Mouse (Mus musculus): ENCODE results near the gene Shpk. TPM values are rescaled to one million over a fixed set of nuclear protein-coding genes. Genes with fewer than 3 reads are reported as not detected.
A peak's percentile ranks its signal among the peaks of the same experiment; 100 is the strongest.

Shpk gene
- polyA plus RNA-seq, 1 experiment from 2014 or later: 1.1 TPM

DNA sequence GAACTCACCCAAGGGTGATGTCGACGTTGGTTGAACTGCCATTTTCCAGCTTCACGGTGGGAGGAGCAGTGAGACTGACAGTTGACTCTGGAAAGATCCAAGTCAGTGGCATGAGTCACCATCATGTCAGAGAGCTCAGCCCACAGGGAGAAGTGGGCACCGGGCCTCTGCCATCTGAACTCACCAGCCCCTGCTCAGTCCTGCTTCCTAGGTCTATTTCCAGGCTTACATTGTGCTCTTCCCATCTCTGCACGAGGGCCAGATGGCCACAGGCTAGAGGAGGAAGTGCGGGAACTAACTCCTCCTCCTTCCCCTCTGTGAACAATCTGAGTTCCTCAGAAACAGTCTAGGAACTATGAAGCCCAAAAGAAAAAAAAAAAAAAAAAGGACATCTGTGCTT, 6.2 kb upstream of the Shpk start:
- Histone ChIP-seq H3K4me3 (ENCODE audit: low read depth, low read length) (no peak overlapping the region), H3K27ac (ENCODE audit: low read depth, low read length) (no peak overlapping the region), H3K4me1 (ENCODE audit: control insufficient read depth, insufficient read depth, low read length) (no peaks in the 10 kb centered on the region; the same call in 1 of the 2 replicates), H3K9me3 (ENCODE audit: control insufficient read depth, low read length) (no peaks in the 10 kb centered on the region), H3K4me2 (no peak overlapping the region), H3K36me3 (ENCODE audit: control insufficient read depth, insufficient read depth, low read length) (peaks cover 3% of the 10 kb centered on the region; the same call in 1 of the 2 replicates), H3K9ac (ENCODE audit: low read length) (no peak overlapping the region), H3K27me3 (ENCODE audit: control insufficient read depth, insufficient read depth, low read length) (no peaks in the 10 kb centered on the region)
- no peak for DNase-seq (ENCODE audit: low spot score, missing footprints)
- WGBS: 76% methylated on average over 6 of the region's 6 CpGs
- ATAC-seq (ENCODE audit: low FRiP score): no peak

DNA sequence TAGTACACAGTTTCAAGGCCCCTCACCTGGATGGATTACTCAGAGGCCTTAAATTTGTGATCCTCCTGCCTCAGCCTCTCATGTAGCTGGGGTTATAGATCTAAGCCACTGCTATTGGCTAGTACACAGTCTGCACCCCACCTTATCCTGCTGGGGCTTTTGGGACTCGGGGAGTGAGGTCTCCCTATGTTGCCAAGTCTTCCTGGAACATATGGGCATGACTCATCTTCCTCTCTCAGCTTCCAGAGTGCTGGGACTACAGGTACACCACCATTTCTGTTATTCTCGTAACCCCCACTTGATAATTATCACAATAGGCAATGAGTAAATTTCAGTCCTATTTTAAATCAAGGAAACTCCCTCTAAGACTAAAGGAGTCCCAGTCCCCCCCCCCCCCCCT, 4.8 kb upstream of the Shpk start:
- Histone ChIP-seq H3K27me3 (ENCODE audit: control insufficient read depth, insufficient read depth, low read length) (no peaks in the 10 kb centered on the region), H3K9me3 (ENCODE audit: control insufficient read depth, low read length) (no peaks in the 10 kb centered on the region), H3K27ac (ENCODE audit: low read depth, low read length) (no peak overlapping the region), H3K4me2 (no peak overlapping the region), H3K4me1 (ENCODE audit: control insufficient read depth, insufficient read depth, low read length) (peaks cover 3% of the 10 kb centered on the region; the same call in 1 of the 2 replicates), H3K4me3 (ENCODE audit: low read depth, low read length) (no peak overlapping the region), H3K9ac (ENCODE audit: low read length) (no peak overlapping the region), H3K36me3 (ENCODE audit: control insufficient read depth, insufficient read depth, low read length) (peaks cover 3% of the 10 kb centered on the region; the same call in 1 of the 2 replicates)
- ATAC-seq (ENCODE audit: low FRiP score) (no peak), DNase-seq (ENCODE audit: low spot score, missing footprints) (no peak)
- WGBS: 75% methylated on average over 2 of the region's 2 CpGs

DNA sequence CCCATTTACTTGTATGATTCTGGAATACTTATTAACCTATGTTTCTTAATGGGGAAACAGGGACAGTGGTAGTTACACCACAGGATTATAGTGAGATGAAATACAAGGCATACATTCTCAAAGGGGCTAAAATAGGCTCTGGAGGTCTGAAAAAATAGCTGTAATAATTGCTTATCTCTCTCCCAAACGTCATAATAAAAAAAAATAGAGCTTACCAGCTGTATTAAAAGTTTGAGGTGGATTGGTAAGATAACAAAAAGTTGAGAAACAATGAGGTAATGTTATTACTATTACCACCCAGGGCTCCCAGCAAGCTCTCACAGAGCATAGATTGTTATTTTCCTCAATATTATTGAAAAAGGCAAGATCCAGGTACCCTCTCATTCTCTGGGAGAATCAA, 1.1 kb upstream of the Shpk start:
- Histone ChIP-seq H3K4me3 (ENCODE audit: low read depth, low read length) (peak overlapping the region; percentile 52), H3K9ac (ENCODE audit: low read length) (peak overlapping the region; percentile 75), H3K27ac (ENCODE audit: low read depth, low read length) (no peak overlapping the region), H3K27me3 (ENCODE audit: control insufficient read depth, insufficient read depth, low read length) (no peaks in the 10 kb centered on the region), H3K9me3 (ENCODE audit: control insufficient read depth, low read length) (no peaks in the 10 kb centered on the region), H3K36me3 (ENCODE audit: control insufficient read depth, insufficient read depth, low read length) (no peaks in the 10 kb centered on the region; the same call in 1 of the 2 replicates), H3K4me1 (ENCODE audit: control insufficient read depth, insufficient read depth, low read length) (peaks cover 6% of the 10 kb centered on the region; the same call in 1 of the 2 replicates), H3K4me2 (peak overlapping the region; percentile 66)
- 3% methylated on average over 1 of the region's 1 CpGs for WGBS
- ATAC-seq (ENCODE audit: low FRiP score) (no peak), DNase-seq (ENCODE audit: low spot score, missing footprints) (no peak)

DNA sequence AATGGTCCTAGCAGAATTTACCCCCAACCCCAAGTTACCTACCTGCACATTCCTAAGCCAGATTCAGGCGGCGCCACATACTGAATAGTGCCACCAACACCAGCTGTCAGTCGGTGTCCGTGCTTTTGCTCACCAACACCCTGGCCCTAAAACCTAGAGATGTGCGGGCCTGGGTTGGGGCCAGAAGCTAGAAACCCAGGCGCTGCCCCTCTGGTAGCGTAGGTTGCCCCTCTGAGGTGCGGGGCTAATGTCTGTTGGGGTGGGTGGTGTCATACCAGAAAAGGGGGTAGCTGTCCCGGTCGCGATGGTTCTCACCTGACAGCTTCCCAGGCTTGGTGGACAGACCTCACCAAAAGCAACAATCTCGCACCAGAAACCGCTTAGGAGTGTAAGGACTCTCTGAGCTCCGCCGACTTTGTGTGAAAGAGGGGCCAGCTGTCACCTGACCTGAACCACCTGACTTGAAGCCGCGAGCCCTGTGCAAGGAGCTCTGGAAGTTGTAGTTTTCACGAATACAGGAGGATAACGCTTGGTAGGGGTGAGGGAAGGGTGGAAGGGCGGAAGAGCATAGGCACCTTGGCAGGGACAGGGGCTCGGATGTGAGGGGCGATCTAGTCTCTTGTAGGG, 544 bp upstream of the Shpk start, which contains the start of gene Ctns:
Ctns (minus strand) TSS at position 440 of the 627 bp plus-strand sequence.
- WGBS: 2% methylated on average over 22 of the region's 22 CpGs
- Histone ChIP-seq H3K4me2 (peak within 1 kb of the TSS; percentile 66), H3K4me1 (ENCODE audit: control insufficient read depth, insufficient read depth, low read length) (peaks cover 6% of the 10 kb centered on the region; the same call in 1 of the 2 replicates), H3K9me3 (ENCODE audit: control insufficient read depth, low read length) (no peaks in the 10 kb centered on the region), H3K27ac (ENCODE audit: low read depth, low read length) (no peak within 1 kb of the TSS), H3K27me3 (ENCODE audit: control insufficient read depth, insufficient read depth, low read length) (no peaks in the 10 kb centered on the region), H3K36me3 (ENCODE audit: control insufficient read depth, insufficient read depth, low read length) (no peaks in the 10 kb centered on the region; the same call in 1 of the 2 replicates), H3K9ac (ENCODE audit: low read length) (peak within 1 kb of the TSS; percentile 75), H3K4me3 (ENCODE audit: low read depth, low read length) (peak within 1 kb of the TSS; percentile 52)
- ATAC-seq (ENCODE audit: low FRiP score) (peak; percentile 94), DNase-seq (ENCODE audit: low spot score, missing footprints) (peak; percentile 99)

DNA sequence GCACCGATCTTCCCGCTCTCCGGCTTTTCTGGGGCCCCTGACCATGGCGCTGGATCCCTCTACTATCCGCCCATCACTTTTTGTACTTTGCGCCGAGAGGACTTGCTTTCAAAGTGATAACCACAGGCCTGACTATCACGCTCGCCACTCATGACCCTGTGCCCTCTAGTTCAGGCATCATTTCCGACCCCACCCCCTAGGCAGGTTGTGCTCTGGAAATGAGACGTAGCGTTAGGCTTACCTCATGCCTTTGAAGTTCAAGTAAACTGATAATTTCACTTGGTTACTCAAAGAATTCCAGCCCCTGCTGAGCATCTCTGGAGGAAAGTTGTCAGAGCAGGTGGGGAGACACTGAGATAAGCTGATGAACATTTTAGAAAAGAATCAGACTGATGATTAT, 619 bp downstream of the Shpk start:
- peak overlapping the region; percentile 66 for H3K4me2 ChIP-seq
- no peak overlapping the region for H3K27ac ChIP-seq (ENCODE audit: low read depth, low read length)
- WGBS: 5% methylated on average over 12 of the region's 12 CpGs
- ATAC-seq (ENCODE audit: low FRiP score) (no peak), DNase-seq (ENCODE audit: low spot score, missing footprints) (no peak)
- no peaks in the 10 kb centered on the region for H3K9me3 ChIP-seq (ENCODE audit: control insufficient read depth, low read length)
- no peaks in the 10 kb centered on the region; the same call in 1 of the 2 replicates for H3K36me3 ChIP-seq (ENCODE audit: control insufficient read depth, insufficient read depth, low read length)
- peak overlapping the region; percentile 68 for H3K9ac ChIP-seq (ENCODE audit: low read length)
- H3K4me1 ChIP-seq (ENCODE audit: control insufficient read depth, insufficient read depth, low read length): peaks cover 6% of the 10 kb centered on the region; the same call in 1 of the 2 replicates
- peak overlapping the region; percentile 52 for H3K4me3 ChIP-seq (ENCODE audit: low read depth, low read length)
- H3K27me3 ChIP-seq (ENCODE audit: control insufficient read depth, insufficient read depth, low read length): no peaks in the 10 kb centered on the region

DNA sequence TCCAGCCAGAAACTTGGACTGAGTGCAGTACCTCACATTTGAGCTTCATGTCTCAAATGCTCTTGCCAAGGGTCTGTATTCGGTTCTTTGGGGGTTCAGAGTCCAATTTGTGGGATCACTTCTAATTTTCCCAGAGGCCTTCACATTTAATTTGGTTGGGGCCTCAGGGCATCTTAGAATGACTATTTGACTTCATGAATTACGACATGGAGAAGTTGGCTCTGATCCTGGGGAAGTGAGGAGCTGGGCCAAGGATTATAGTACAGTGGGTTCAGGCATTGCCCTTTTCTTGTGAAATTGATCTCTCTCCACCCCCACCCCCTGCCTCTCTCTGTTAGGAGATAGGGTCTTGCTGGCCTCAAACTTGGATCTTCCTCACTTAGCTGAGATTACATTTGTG, 1.8 kb downstream of the Shpk start:
- H3K9me3 ChIP-seq (ENCODE audit: control insufficient read depth, low read length): no peaks in the 10 kb centered on the region
- no peak overlapping the region for H3K9ac ChIP-seq (ENCODE audit: low read length)
- no peaks in the 10 kb centered on the region for H3K36me3 ChIP-seq (ENCODE audit: control insufficient read depth, insufficient read depth, low read length)
- no peak overlapping the region for H3K4me2 ChIP-seq
- 75% methylated on average over 2 of the region's 2 CpGs for WGBS
- no peak for DNase-seq (ENCODE audit: low spot score, missing footprints)
- H3K4me3 ChIP-seq (ENCODE audit: low read depth, low read length): no peak overlapping the region
- peaks cover 6% of the 10 kb centered on the region; the same call in 1 of the 2 replicates for H3K4me1 ChIP-seq (ENCODE audit: control insufficient read depth, insufficient read depth, low read length)
- H3K27me3 ChIP-seq (ENCODE audit: control insufficient read depth, insufficient read depth, low read length): no peaks in the 10 kb centered on the region
- no peak for ATAC-seq (ENCODE audit: low FRiP score)
- no peak overlapping the region for H3K27ac ChIP-seq (ENCODE audit: low read depth, low read length)

DNA sequence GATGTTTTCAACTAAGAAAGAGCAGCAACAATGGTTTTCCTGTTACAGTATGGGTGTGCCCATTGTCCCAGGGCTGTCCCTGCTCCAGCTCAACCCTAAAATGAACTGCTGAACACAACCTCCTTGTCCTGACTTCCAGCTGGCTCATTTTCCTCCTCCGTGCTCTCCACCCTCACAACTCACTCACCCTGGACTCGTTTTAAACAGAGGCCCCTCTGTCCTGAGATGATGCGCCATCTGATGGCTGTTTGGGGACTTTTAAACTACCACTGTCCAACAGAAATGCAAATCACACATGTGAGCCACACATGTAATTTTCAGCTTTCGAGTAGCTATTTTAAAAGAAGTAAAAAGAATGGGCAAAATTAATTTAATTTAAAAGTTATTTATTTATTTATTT, 2.3 kb downstream of the Shpk start:
- Histone ChIP-seq H3K9me3 (ENCODE audit: control insufficient read depth, low read length) (no peaks in the 10 kb centered on the region), H3K27me3 (ENCODE audit: control insufficient read depth, insufficient read depth, low read length) (no peaks in the 10 kb centered on the region), H3K4me1 (ENCODE audit: control insufficient read depth, insufficient read depth, low read length) (peaks cover 6% of the 10 kb centered on the region; the same call in 1 of the 2 replicates), H3K9ac (ENCODE audit: low read length) (no peak overlapping the region), H3K4me3 (ENCODE audit: low read depth, low read length) (no peak overlapping the region), H3K36me3 (ENCODE audit: control insufficient read depth, insufficient read depth, low read length) (no peaks in the 10 kb centered on the region), H3K4me2 (no peak overlapping the region), H3K27ac (ENCODE audit: low read depth, low read length) (no peak overlapping the region)
- ATAC-seq (ENCODE audit: low FRiP score): no peak
- no peak for DNase-seq (ENCODE audit: low spot score, missing footprints)
- WGBS: 38% methylated on average over 4 of the region's 4 CpGs

DNA sequence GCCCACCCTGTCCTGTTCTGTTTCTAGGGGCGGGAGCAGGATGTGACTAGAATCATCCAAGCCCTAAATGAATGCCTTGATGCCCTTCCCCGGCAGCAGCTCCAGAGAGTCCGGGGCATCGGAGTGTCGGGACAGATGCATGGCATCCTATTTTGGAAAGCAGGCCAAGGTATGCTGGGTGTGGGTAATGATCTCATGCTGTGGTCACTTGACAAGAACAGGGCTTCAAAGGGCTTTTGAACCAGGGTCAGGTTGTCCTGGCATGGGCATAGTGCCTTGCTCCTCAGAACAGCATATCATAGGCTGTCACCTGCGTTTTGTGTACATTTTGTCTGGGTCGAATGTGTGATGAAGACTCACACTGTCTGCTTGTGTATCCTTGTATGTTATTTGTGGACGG, 4.6 kb downstream of the Shpk start:
- Histone ChIP-seq H3K9ac (ENCODE audit: low read length) (no peak overlapping the region), H3K27ac (ENCODE audit: low read depth, low read length) (no peak overlapping the region), H3K4me2 (no peak overlapping the region), H3K36me3 (ENCODE audit: control insufficient read depth, insufficient read depth, low read length) (no peaks in the 10 kb centered on the region), H3K4me1 (ENCODE audit: control insufficient read depth, insufficient read depth, low read length) (0 out of 2 replicates have a peak, but pooled peaks cover 3% of the 10 kb centered on the region), H3K9me3 (ENCODE audit: control insufficient read depth, low read length) (no peaks in the 10 kb centered on the region), H3K4me3 (ENCODE audit: low read depth, low read length) (no peak overlapping the region), H3K27me3 (ENCODE audit: control insufficient read depth, insufficient read depth, low read length) (no peaks in the 10 kb centered on the region)
- DNase-seq (ENCODE audit: low spot score, missing footprints): no peak
- ATAC-seq (ENCODE audit: low FRiP score): no peak
- 88% methylated on average over 8 of the region's 8 CpGs for WGBS

DNA sequence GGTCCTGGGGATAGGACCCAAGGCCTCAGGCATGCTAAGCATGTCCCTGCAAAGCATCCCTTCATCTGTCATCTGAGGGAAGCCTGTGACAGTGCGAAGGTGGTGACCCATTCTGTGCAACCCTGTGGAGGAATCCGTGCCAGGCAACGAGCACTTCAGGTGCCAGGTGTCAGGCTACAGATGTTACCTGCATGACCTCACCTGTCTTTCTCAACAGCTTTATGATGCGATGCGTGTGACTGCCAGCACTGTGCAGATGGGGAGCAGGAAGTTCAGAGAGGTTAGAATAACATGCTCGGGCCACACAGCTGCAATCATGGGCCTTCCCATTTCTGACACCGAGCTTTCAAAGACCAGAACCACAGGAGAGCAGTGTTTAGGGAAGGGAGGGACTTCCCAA, 5.9 kb downstream of the Shpk start:
- Histone ChIP-seq H3K4me3 (ENCODE audit: low read depth, low read length) (no peak overlapping the region), H3K36me3 (ENCODE audit: control insufficient read depth, insufficient read depth, low read length) (no peaks in the 10 kb centered on the region), H3K9ac (ENCODE audit: low read length) (no peak overlapping the region), H3K27me3 (ENCODE audit: control insufficient read depth, insufficient read depth, low read length) (no peaks in the 10 kb centered on the region), H3K27ac (ENCODE audit: low read depth, low read length) (no peak overlapping the region), H3K9me3 (ENCODE audit: control insufficient read depth, low read length) (no peaks in the 10 kb centered on the region), H3K4me1 (ENCODE audit: control insufficient read depth, insufficient read depth, low read length) (no peaks in the 10 kb centered on the region), H3K4me2 (no peak overlapping the region)
- no peak for DNase-seq (ENCODE audit: low spot score, missing footprints)
- ATAC-seq (ENCODE audit: low FRiP score): no peak
- 77% methylated on average over 7 of the region's 7 CpGs for WGBS

Data from midbrain, embryonic 11.5 days (tissue).